Comparison of ENCODE assay signal across 8 mouse cellular contexts in genomic region chr1:152399790-152400555, GRCm38 (mm10). TPM values are rescaled to one million over a fixed set of nuclear protein-coding genes. Genes with fewer than 3 reads are reported as not detected.
DNase-seq lines count a peak whose midpoint lies in the region; ATAC-seq lines count a peak whose summit lies in the region.

Colgalt2 (plus strand) TSS chr1:152399830.

- peaks cover 24% of the 10 kb centered on the region for H3K27me3 ChIP-seq in intestine, embryonic 14.5 days (replicated peaks; ENCODE audit: control insufficient read depth, insufficient read depth, low read length)

- H3K4me2 ChIP-seq in intestine, embryonic 14.5 days (ENCODE audit: low read length): peak within 1 kb of the TSS; percentile 95

- H3K4me1 ChIP-seq in intestine, embryonic 14.5 days (replicated peaks; ENCODE audit: control insufficient read depth, insufficient read depth, low read length): peaks cover 7% of the 10 kb centered on the region; the same call in 1 of the 2 replicates

- ATAC-seq in intestine, embryonic 14.5 days (replicated peaks; ENCODE audit: low FRiP score, low TSS enrichment, low read depth): peak; percentile 85
- peak; percentile 46 for ATAC-seq in megakaryocyte progenitor cell, adult 5-6 weeks (replicated peaks; ENCODE audit: poor library complexity)

- under 1% methylated on average over 64 of the region's 70 CpGs for WGBS in intestine, embryonic 14.5 days

- H3K9ac ChIP-seq in intestine, embryonic 14.5 days (ENCODE audit: low read length): peak within 1 kb of the TSS; percentile 62

- no peaks in the 10 kb centered on the region for H3K36me3 ChIP-seq in intestine, embryonic 14.5 days (ENCODE audit: control insufficient read depth, insufficient read depth, low read length)

- peak within 1 kb of the TSS; percentile 65 for H3K4me3 ChIP-seq in intestine, embryonic 14.5 days (ENCODE audit: low read depth, low read length)

- H3K9me3 ChIP-seq in intestine, embryonic 14.5 days (ENCODE audit: control insufficient read depth, low read length): no peaks in the 10 kb centered on the region

- H3K27ac ChIP-seq in intestine, embryonic 14.5 days (ENCODE audit: low read depth): no peak within 1 kb of the TSS

- intact Hi-C loops in left cerebral cortex, postnatal 4 days (cut with DNase I): no loop called here

- DNase-seq in cerebellum, adult 11 months: peak; percentile 24
- no peak for DNase-seq in cerebellum, adult 9-10 months
- DNase-seq in embryo, embryonic 11 days: peak; percentile 77
- DNase-seq in heart, adult 11 months: peak; percentile 96
- peak; percentile 73 for DNase-seq in intestine, embryonic 14.5 days (ENCODE audit: low spot score)
- DNase-seq in left cerebral cortex, postnatal 4 days: peak; percentile 48
- DNase-seq in right cerebral cortex, postnatal 36 days (ENCODE audit: low spot score in 2 of 2): peak; percentile 18 to 36

RNA-seq across cellular contexts. Expression of gene Colgalt2, which starts in this region (rescaled TPM):
- 1.7 and 2.7 TPM in 2 replicates for polyA plus RNA-seq in intestine, embryonic 14.5 days (2014; fragmentation: Nextera tagmentation; extraction: Ambion mirVana)
- 1 to 10 TPM; 6.7 to 8.1 TPM for total RNA-seq in left cerebral cortex, postnatal 4 days (2021)
- not detected in 2 replicates for total RNA-seq in megakaryocyte progenitor cell, adult 5-6 weeks (2015)
- total RNA-seq in megakaryocyte progenitor cell, adult 5-6 weeks (2017): not detected in 2 replicates

Comparison
In these comparisons a context has a peak if more than half of its experiments do, and no peak if none do; other contexts are left out.
1. RNA of gene Colgalt2 (total RNA-seq): 6.7 to 8.1 TPM in left cerebral cortex, postnatal 4 days; not detected in megakaryocyte progenitor cell, adult 5-6 weeks; every median in the first group is over 4 times any median in the second.
2. Peak in ATAC-seq in megakaryocyte progenitor cell, adult 5-6 weeks; RNA of the gene not detected or under 1 TPM.